ENCODE assay signal across 25 mouse cellular contexts in the genomic region with DNA sequence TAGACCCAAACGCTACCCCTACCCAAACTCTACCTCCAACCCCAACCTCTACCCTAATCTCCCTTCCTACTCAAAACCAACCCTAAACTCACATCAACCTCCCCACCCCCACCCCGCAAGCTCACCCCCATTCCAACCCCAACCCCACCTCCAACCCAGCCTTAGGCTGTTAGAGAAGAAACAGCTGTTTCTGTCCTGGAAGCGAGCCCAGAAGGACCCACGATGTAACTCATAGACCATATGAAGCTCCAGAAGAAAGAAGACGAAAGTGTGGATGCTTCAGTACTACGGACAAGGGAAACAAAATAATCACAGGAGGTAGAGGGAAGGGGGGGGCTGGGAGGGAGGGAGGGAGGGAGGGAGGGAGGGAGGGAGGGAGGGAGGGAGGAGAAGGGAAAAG. TPM values are rescaled to one million over a fixed set of nuclear protein-coding genes. Genes with fewer than 3 reads are reported as not detected.
DNase-seq lines count a peak whose midpoint lies in the region; ATAC-seq and TF ChIP-seq lines count a peak whose summit lies in the region.
"Had no signal": no experiment of that assay in that cellular context is flagged by ENCODE, and none has a peak within 500 bp of the region (broad histone marks: within the 10 kb centered on the region; RNA-seq: fewer than 3 reads in every experiment).

No protein-coding gene starts in this region.

- TF ChIP-seq CTCF in kidney, adult 2 months (conservative IDR thresholded peaks at IDR 0.05; ENCODE audit: insufficient read depth, insufficient read length, low read depth, low read length): no peak

- H3K9ac ChIP-seq in kidney, embryonic 15.5 days: no peak overlapping the region
- H3K9ac ChIP-seq in limb, embryonic 13.5 days: no peak overlapping the region
- no peak overlapping the region for H3K9ac ChIP-seq in embryonic facial prominence, embryonic 14.5 days (ENCODE audit: low read depth, low read length)
- H3K9ac ChIP-seq in liver, embryonic 12.5 days: no peak overlapping the region
- H3K9ac ChIP-seq: forebrain, embryonic 12.5 days; heart, embryonic 15.5 days; intestine, embryonic 15.5 days; midbrain, embryonic 12.5 days had no signal

- ATAC-seq in kidney, embryonic 15.5 days (replicated peaks; ENCODE audit: low FRiP score): peak; percentile 70
- ATAC-seq in limb, embryonic 13.5 days (ENCODE audit: low FRiP score, low read depth): 0 out of 2 replicates have a peak, but pooled peaks have one; percentile 32
- ATAC-seq in embryonic facial prominence, embryonic 14.5 days (ENCODE audit: low read depth): peak; percentile 70
- ATAC-seq in liver, embryonic 12.5 days: no peak
- ATAC-seq: hindbrain, embryonic 16.5 days; intestine, embryonic 15.5 days; Patski had no signal

- H3K4me3 ChIP-seq in kidney, embryonic 15.5 days (replicated peaks): no peak overlapping the region
- no peak overlapping the region for H3K4me3 ChIP-seq in kidney, adult 2 months (ENCODE audit: insufficient read depth, low read depth, low read length)
- H3K4me3 ChIP-seq in limb, embryonic 13.5 days: no peak overlapping the region
- H3K4me3 ChIP-seq in limb, embryonic 10.5 days: no peak overlapping the region
- no peak overlapping the region for H3K4me3 ChIP-seq in embryonic facial prominence, embryonic 14.5 days (ENCODE audit: low read depth, low read length)
- no peak overlapping the region for H3K4me3 ChIP-seq in liver, embryonic 12.5 days
- H3K4me3 ChIP-seq: erythroblast, embryonic 14.5 days; forebrain, embryonic 12.5 days; gastrocnemius, adult 2 months; heart, embryonic 15.5 days; hindbrain, embryonic 10.5 days; intestine, embryonic 15.5 days; layer of hippocampus, adult 2 months; midbrain, embryonic 12.5 days had no signal

- no peaks in the 10 kb centered on the region for H3K9me3 ChIP-seq in kidney, embryonic 15.5 days (replicated peaks)
- H3K9me3 ChIP-seq in limb, embryonic 13.5 days: no peaks in the 10 kb centered on the region
- no peaks in the 10 kb centered on the region for H3K9me3 ChIP-seq in limb, embryonic 10.5 days (replicated peaks)
- no peaks in the 10 kb centered on the region for H3K9me3 ChIP-seq in embryonic facial prominence, embryonic 14.5 days (ENCODE audit: control insufficient read depth, low read length)
- H3K9me3 ChIP-seq in liver, embryonic 12.5 days (replicated peaks): no peaks in the 10 kb centered on the region
- H3K9me3 ChIP-seq: forebrain, embryonic 12.5 days; heart, embryonic 15.5 days; hindbrain, embryonic 10.5 days; intestine, embryonic 15.5 days; midbrain, embryonic 12.5 days had no signal

- WGBS in kidney, embryonic 15.5 days: 45% methylated on average over 5 of the region's 6 CpGs
- 42% methylated on average over 6 of the region's 6 CpGs for WGBS in kidney, adult 2 months
- 68% methylated on average over 6 of the region's 6 CpGs for WGBS in limb, embryonic 13.5 days
- 78% methylated on average over 6 of the region's 6 CpGs for WGBS in limb, embryonic 10.5 days
- WGBS in embryonic facial prominence, embryonic 14.5 days: 37% methylated on average over 6 of the region's 6 CpGs
- 60% methylated on average over 6 of the region's 6 CpGs for WGBS in liver, embryonic 12.5 days (ENCODE audit: insufficient replicate concordance)

- no peak for DNase-seq in kidney, adult 2 months
- DNase-seq in limb, embryonic 10.5 days (ENCODE audit: low spot score): no peak
- peak; percentile 15 for DNase-seq in brain, adult 2 months (ENCODE audit: low read depth, low spot score)
- peak; percentile 81 for DNase-seq in embryonic facial prominence, embryonic 14.5 days (ENCODE audit: low spot score)
- DNase-seq: adrenal gland, postnatal 36 days; B cell, adult 2 months; cerebellum, adult 11-12 months; cerebellum, postnatal 10 days; gastrocnemius, adult 2 months; layer of hippocampus, postnatal 36 days; liver had no signal

- H3K4me2 ChIP-seq in kidney, embryonic 15.5 days: no peak overlapping the region
- no peak overlapping the region for H3K4me2 ChIP-seq in limb, embryonic 13.5 days (replicated peaks)
- no peak overlapping the region for H3K4me2 ChIP-seq in embryonic facial prominence, embryonic 14.5 days (ENCODE audit: low read depth, low read length)
- H3K4me2 ChIP-seq in liver, embryonic 12.5 days: no peak overlapping the region
- H3K4me2 ChIP-seq: forebrain, embryonic 12.5 days; heart, embryonic 15.5 days; intestine, embryonic 15.5 days; midbrain, embryonic 12.5 days had no signal

- peaks cover 6% of the 10 kb centered on the region; the same call in 1 of the 2 replicates for H3K4me1 ChIP-seq in kidney, embryonic 15.5 days
- no peaks in the 10 kb centered on the region for H3K4me1 ChIP-seq in kidney, adult 2 months (ENCODE audit: control insufficient read depth, insufficient read depth, low read length)
- no peaks in the 10 kb centered on the region; the same call in 1 of the 2 replicates for H3K4me1 ChIP-seq in limb, embryonic 13.5 days
- H3K4me1 ChIP-seq in limb, embryonic 10.5 days: no peaks in the 10 kb centered on the region
- peaks cover 4% of the 10 kb centered on the region; the same call in 1 of the 2 replicates for H3K4me1 ChIP-seq in embryonic facial prominence, embryonic 14.5 days (ENCODE audit: control insufficient read depth, insufficient read depth, low read length)
- no peaks in the 10 kb centered on the region for H3K4me1 ChIP-seq in liver, embryonic 12.5 days
- H3K4me1 ChIP-seq: forebrain, embryonic 12.5 days; heart, embryonic 15.5 days had no signal

- no peak for TF ChIP-seq POLR2A in kidney, adult 2 months (IDR thresholded peaks at IDR 0.05; ENCODE audit: low read depth, low read length)

- H3K27me3 ChIP-seq in kidney, embryonic 15.5 days: no peaks in the 10 kb centered on the region
- no peaks in the 10 kb centered on the region for H3K27me3 ChIP-seq in kidney, adult 2 months (replicated peaks; ENCODE audit: control insufficient read depth, insufficient read depth, low read length)
- H3K27me3 ChIP-seq in limb, embryonic 13.5 days: no peaks in the 10 kb centered on the region
- no peaks in the 10 kb centered on the region for H3K27me3 ChIP-seq in limb, embryonic 10.5 days (ENCODE audit: low read depth, poor library complexity, severe bottlenecking)
- H3K27me3 ChIP-seq in embryonic facial prominence, embryonic 14.5 days (replicated peaks; ENCODE audit: control insufficient read depth, insufficient read depth, low read length): no peaks in the 10 kb centered on the region
- H3K27me3 ChIP-seq in liver, embryonic 12.5 days (replicated peaks): no peaks in the 10 kb centered on the region
- H3K27me3 ChIP-seq: CH12.LX; forebrain, embryonic 12.5 days; heart, embryonic 15.5 days; intestine, embryonic 15.5 days; midbrain, embryonic 12.5 days; Patski had no signal

- no peak overlapping the region for H3K27ac ChIP-seq in kidney, embryonic 15.5 days
- H3K27ac ChIP-seq in kidney, adult 2 months (ENCODE audit: insufficient read depth, low read depth, low read length): no peak overlapping the region
- no peak overlapping the region for H3K27ac ChIP-seq in limb, embryonic 13.5 days
- H3K27ac ChIP-seq in limb, embryonic 10.5 days: no peak overlapping the region
- H3K27ac ChIP-seq in embryonic facial prominence, embryonic 14.5 days (replicated peaks; ENCODE audit: low read depth, low read length): no peak overlapping the region
- no peak overlapping the region for H3K27ac ChIP-seq in liver, embryonic 12.5 days
- H3K27ac ChIP-seq: forebrain, embryonic 12.5 days; gastrocnemius, adult 2 months; heart, embryonic 15.5 days; hindbrain, embryonic 10.5 days; intestine, embryonic 15.5 days; layer of hippocampus, adult 2 months; midbrain, embryonic 12.5 days had no signal

- H3K36me3 ChIP-seq in kidney, embryonic 15.5 days: no peaks in the 10 kb centered on the region
- H3K36me3 ChIP-seq in kidney, adult 2 months (ENCODE audit: control insufficient read depth, insufficient read depth, low read length): no peaks in the 10 kb centered on the region
- no peaks in the 10 kb centered on the region for H3K36me3 ChIP-seq in limb, embryonic 13.5 days
- no peaks in the 10 kb centered on the region for H3K36me3 ChIP-seq in limb, embryonic 10.5 days
- H3K36me3 ChIP-seq in embryonic facial prominence, embryonic 14.5 days (ENCODE audit: control insufficient read depth, insufficient read depth, low read length): no peaks in the 10 kb centered on the region
- no peaks in the 10 kb centered on the region for H3K36me3 ChIP-seq in liver, embryonic 12.5 days
- H3K36me3 ChIP-seq: forebrain, embryonic 12.5 days; G1E; heart, embryonic 15.5 days; hindbrain, embryonic 10.5 days; intestine, embryonic 15.5 days; midbrain, embryonic 12.5 days had no signal

RNA-seq across cellular contexts. Expression of gene Sox11, which starts 58.4 kb away (rescaled TPM):
- polyA plus RNA-seq in kidney, embryonic 15.5 days (2015; fragmentation: Nextera tagmentation; extraction: Ambion mirVana): 71.1 and 77.9 TPM in 2 replicates
- polyA plus RNA-seq in kidney, adult 2 months (2012; rRNA removed): 0.06 and 0.08 TPM in 2 replicates
- 213 and 220 TPM in 2 replicates for polyA plus RNA-seq in limb, embryonic 13.5 days (2015; fragmentation: Nextera tagmentation; extraction: Ambion mirVana)
- polyA plus RNA-seq in limb, embryonic 10.5 days (2016; fragmentation: Nextera tagmentation; extraction: Ambion mirVana): 201 and 255 TPM in 2 replicates
- 62.0 and 72.7 TPM in 2 replicates for polyA plus RNA-seq in embryonic facial prominence, embryonic 14.5 days (2014; fragmentation: Nextera tagmentation; extraction: Ambion mirVana)
- 5.6 and 6.0 TPM in 2 replicates for polyA plus RNA-seq in liver, embryonic 12.5 days (2016; fragmentation: Nextera tagmentation; extraction: Ambion mirVana)
- polyA plus RNA-seq: erythroblast, embryonic 14.5 days; G1E had no signal

Comparison
In these comparisons a context has a peak if more than half of its experiments do, and no peak if none do; other contexts are left out.
1. DNase-seq: peak in brain, adult 2 months (single experiment) and embryonic facial prominence, embryonic 14.5 days (single experiment); none in kidney, adult 2 months (single experiment) and limb, embryonic 10.5 days (single experiment).